Mouse (Mus musculus): ENCODE data around the gene Olfr437. TPM values are rescaled to one million over a fixed set of nuclear protein-coding genes. Genes with fewer than 3 reads are reported as not detected.
"Not testable (repeated sequence)": the region's sequence is repeated elsewhere in the genome, so short reads cannot be mapped to it uniquely, and the experiment has no call there.

Olfr437 gene
- total RNA-seq (2015; ENCODE audit: low replicate concordance) (not detected in 2 replicates), total RNA-seq (2017; ENCODE audit: low replicate concordance) (not detected in 2 replicates)

GRCm38 (mm10) chr6:43162982-43163381 lies at the start of gene Olfr437:
Olfr437 (plus strand) TSS chr6:43163282.
- ATAC-seq (replicated peaks; ENCODE audit: low FRiP score, poor library complexity, severe bottlenecking): no peak

DNA sequence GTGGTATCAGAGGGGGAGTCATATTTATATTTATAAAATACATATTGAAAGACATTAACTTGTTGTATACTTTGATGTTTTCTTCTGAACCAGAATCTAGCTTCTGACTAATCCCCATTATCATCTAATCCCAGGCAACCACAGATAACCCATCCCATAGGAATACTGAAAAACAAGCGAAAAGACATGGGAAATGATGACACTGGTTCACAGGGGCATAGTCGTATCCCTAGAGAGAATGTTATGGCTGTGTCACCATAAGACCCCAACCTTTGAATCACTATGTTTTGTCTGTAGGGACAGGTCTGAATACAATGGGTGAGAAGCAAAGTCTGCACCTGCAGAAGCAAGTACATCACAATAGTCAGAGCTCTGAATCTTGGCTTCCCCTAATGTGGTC lies 16.8 kb upstream of the Olfr437 start, which contains the start of gene Olfr237-ps1:
Gene Olfr237-ps1 (plus strand): TSS at position 301 of the 400 bp plus-strand sequence.
- ATAC-seq (replicated peaks; ENCODE audit: low FRiP score, poor library complexity, severe bottlenecking): not testable (repeated sequence)

GRCm38 (mm10) chr6:43159502-43159901 lies 3.6 kb upstream of the Olfr437 start:
- no peak for ATAC-seq (replicated peaks; ENCODE audit: low FRiP score, poor library complexity, severe bottlenecking)

DNA sequence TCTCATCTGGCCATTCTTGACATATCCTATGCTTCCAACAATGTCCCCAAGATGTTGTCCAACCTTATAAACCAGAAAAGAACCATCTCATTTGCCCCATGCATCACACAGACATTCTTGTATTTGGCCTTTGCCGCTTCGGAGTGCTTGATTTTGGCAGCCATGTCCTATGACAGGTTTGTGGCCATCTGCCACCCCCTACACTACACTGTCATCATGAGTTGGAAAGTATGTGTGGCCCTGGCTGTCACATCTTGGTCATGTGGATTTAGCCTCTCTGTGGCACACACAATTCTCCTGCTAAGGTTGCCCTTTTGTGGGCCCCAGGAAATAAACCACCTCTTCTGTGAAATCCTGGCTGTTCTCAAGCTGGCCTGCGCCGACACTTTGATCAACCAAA lies 4.2 kb downstream of the Olfr437 start:
- no peak for ATAC-seq (replicated peaks; ENCODE audit: low FRiP score, poor library complexity, severe bottlenecking)

GRCm38 (mm10) chr6:43171840-43172239 lies 8.8 kb downstream of the Olfr437 start, which contains the start of gene Olfr13:
Olfr13 (plus strand) TSS chr6:43172140.
- no peak for ATAC-seq (replicated peaks; ENCODE audit: low FRiP score, poor library complexity, severe bottlenecking)

- no peak for ATAC-seq (replicated peaks; ENCODE audit: low FRiP score, poor library complexity, severe bottlenecking)
These were observed 15.0 kb downstream of the Olfr437 start for GRCm38 (mm10) chr6:43178129-43178528.

DNA sequence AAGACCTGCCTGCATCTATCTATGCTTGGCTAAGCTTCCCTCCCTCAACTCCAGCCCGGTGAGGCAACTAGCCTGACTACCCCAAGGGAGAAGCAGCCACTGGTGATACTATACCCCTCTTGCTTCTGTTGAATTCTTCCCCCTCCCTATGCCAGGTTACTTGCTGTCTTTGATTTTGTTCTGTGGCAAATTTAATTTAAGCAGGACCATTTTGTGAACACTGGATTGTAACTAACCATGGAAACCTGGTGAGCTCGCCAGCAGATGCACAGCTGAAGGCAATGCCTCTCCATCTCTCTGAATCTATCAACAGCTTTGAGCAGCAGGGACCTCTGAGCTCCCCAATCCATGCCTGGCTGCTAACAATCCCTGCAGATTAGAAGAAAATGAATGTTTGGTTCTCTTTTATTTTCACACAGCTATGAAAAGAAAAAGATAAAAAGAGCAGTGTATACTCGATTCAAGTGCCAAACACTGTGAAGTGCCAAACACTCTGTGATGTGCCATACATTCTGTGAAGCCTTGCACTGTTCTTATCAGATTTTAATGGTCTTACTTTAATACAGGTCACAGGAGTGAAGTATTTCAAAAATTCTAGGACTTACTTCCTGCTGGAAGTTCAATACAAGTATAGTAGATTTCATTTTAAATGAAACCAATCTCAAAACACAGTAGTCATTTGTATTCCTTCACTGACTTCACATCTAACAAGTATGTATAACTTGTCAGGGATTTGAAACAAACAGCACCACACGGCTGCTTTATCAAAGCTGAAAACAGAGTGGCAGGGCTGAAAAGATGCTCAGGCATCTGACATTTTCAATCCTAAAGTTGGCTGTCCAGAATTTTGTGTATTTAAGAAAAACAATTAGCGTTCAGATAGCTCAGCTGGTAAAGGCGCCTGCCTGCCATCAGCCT lies 15.8 kb downstream of the Olfr437 start:
- ATAC-seq (replicated peaks; ENCODE audit: low FRiP score, poor library complexity, severe bottlenecking): no peak

DNA sequence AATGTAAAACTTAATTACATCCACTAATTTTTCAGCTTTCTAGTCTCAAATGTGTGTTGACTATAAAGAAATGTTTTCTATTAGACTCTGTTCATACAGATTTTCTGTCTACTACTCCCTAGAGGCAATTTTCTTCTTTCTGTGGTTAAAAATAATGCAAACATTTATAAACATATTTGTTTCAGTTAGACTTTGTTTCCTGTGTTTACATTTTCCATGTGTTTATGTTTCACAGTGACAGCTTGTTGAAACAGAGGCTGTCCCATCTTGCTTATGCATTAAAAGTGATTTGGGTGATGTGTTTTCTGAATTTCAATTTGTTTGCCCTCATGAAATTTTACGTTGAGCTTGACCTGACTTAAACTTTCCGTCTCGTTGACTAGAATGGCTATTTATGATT lies 27.9 kb downstream of the Olfr437 start:
- no peak for ATAC-seq (replicated peaks; ENCODE audit: low FRiP score, poor library complexity, severe bottlenecking)

DNA sequence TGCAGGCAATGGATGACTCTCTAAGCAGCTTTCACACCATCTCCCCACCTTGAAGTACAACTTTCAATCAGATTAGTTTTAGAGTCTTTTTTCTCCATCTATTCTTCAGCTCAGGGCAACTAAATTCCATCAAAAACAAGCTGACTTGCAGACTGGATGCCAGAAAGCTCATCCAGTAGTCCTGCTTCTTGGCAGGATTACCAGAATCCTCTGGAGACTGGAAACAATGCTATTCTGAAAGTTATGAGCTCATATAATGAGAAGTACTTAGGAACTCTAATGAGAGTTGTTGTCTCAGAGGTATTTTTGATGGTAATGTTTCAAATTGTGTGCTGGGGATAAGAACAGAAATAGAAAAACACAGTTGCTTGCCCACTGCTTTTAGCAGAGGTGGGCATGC lies 33.7 kb downstream of the Olfr437 start, which contains the start of gene Olfr435:
Gene Olfr435 (plus strand): TSS at position 366 of the 400 bp plus-strand sequence.
- ATAC-seq (replicated peaks; ENCODE audit: low FRiP score, poor library complexity, severe bottlenecking): no peak

DNA sequence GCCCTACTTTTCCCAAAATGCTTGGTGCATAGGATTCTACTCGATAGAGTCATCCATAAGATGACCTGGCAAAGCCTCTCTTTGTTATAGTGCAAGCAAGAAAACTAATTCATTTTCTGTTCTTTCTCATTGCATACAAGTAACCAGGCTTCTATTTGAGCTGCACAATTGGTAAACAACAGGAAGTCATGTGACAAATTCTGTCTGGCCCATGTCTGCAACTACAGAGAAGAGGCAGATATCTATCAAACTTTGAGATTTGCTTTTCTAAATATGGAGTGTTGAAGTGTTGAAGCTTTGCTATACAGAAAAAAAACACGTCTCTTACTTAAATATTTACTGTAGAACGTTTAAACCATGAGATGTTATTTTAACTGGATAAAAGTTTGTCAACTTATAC lies 35.0 kb downstream of the Olfr437 start:
- ATAC-seq (replicated peaks; ENCODE audit: low FRiP score, poor library complexity, severe bottlenecking): no peak

- ATAC-seq (replicated peaks; ENCODE audit: low FRiP score, poor library complexity, severe bottlenecking): no peak
These were observed 39.7 kb downstream of the Olfr437 start for GRCm38 (mm10) chr6:43202786-43203185.

- no peak for ATAC-seq (replicated peaks; ENCODE audit: low FRiP score, poor library complexity, severe bottlenecking)
These were observed 42.3 kb downstream of the Olfr437 start for GRCm38 (mm10) chr6:43205355-43205754.

- not testable (repeated sequence) for ATAC-seq (replicated peaks; ENCODE audit: low FRiP score, poor library complexity, severe bottlenecking)
These were observed 49.8 kb downstream of the Olfr437 start, which contains the start of gene Olfr434 for GRCm38 (mm10) chr6:43212873-43213272. Olfr434 (plus strand) TSS chr6:43213021.

Other genes starting within 250 kb of the Olfr437 start
- not detected in 2 replicates for gene Olfr446, start 241.9 kb upstream of the Olfr437 start, total RNA-seq (2015; ENCODE audit: low replicate concordance)
- gene Olfr446, start 241.9 kb upstream of the Olfr437 start, total RNA-seq (2017; ENCODE audit: low replicate concordance): not detected in 2 replicates
- not detected in 2 replicates for gene Olfr444, start 214.2 kb upstream of the Olfr437 start, total RNA-seq (2015; ENCODE audit: low replicate concordance)
- gene Olfr444, start 214.2 kb upstream of the Olfr437 start, total RNA-seq (2017; ENCODE audit: low replicate concordance): not detected in 2 replicates
- gene Olfr441, start 56.9 kb upstream of the Olfr437 start, total RNA-seq (2015; ENCODE audit: low replicate concordance): not detected in 2 replicates
- gene Olfr441, start 56.9 kb upstream of the Olfr437 start, total RNA-seq (2017; ENCODE audit: low replicate concordance): not detected in 2 replicates
- not detected in 2 replicates for gene Olfr237-ps1, start 16.7 kb upstream of the Olfr437 start, total RNA-seq (2015; ENCODE audit: low replicate concordance)
- gene Olfr237-ps1, start 16.7 kb upstream of the Olfr437 start, total RNA-seq (2017; ENCODE audit: low replicate concordance): 0.17 TPM in 1 of 2 replicates, not detected in the other
- not detected in 2 replicates for gene Olfr13, start 8.9 kb downstream of the Olfr437 start, total RNA-seq (2015; ENCODE audit: low replicate concordance)
- gene Olfr13, start 8.9 kb downstream of the Olfr437 start, total RNA-seq (2017; ENCODE audit: low replicate concordance): not detected in 2 replicates
- not detected in 2 replicates for gene Olfr435, start 33.9 kb downstream of the Olfr437 start, total RNA-seq (2015; ENCODE audit: low replicate concordance)
- gene Olfr435, start 33.9 kb downstream of the Olfr437 start, total RNA-seq (2017; ENCODE audit: low replicate concordance): not detected in 2 replicates
- gene Olfr434, start 49.7 kb downstream of the Olfr437 start, total RNA-seq (2015; ENCODE audit: low replicate concordance): not detected in 2 replicates
- not detected in 2 replicates for gene Olfr434, start 49.7 kb downstream of the Olfr437 start, total RNA-seq (2017; ENCODE audit: low replicate concordance)
- not detected in 2 replicates for gene Olfr47, start 68.2 kb downstream of the Olfr437 start, total RNA-seq (2015; ENCODE audit: low replicate concordance)
- gene Olfr47, start 68.2 kb downstream of the Olfr437 start, total RNA-seq (2017; ENCODE audit: low replicate concordance): not detected in 2 replicates
- gene Arhgef5, start 102.3 kb downstream of the Olfr437 start, total RNA-seq (2015; ENCODE audit: low replicate concordance): not detected in 2 replicates
- gene Arhgef5, start 102.3 kb downstream of the Olfr437 start, total RNA-seq (2017; ENCODE audit: low replicate concordance): 0.17 TPM in 1 of 2 replicates, not detected in the other
- gene Nobox, start 146.3 kb downstream of the Olfr437 start, total RNA-seq (2015; ENCODE audit: low replicate concordance): not detected in 2 replicates
- gene Nobox, start 146.3 kb downstream of the Olfr437 start, total RNA-seq (2017; ENCODE audit: low replicate concordance): not detected in 2 replicates

Data from erythroblast, adult 5-6 weeks (primary cell).